Mouse (Mus musculus) cerebellum, adult 9-10 months (tissue): ENCODE data around the gene Nagk.
"Not testable (repeated sequence)": the region's sequence is repeated elsewhere in the genome, so short reads cannot be mapped to it uniquely, and the experiment has no call there.

Experiments used
- DNase-seq: peaks from one replicate; pipeline ENCODE4 v3.0.0; 2022

Gene Nagk

DNA sequence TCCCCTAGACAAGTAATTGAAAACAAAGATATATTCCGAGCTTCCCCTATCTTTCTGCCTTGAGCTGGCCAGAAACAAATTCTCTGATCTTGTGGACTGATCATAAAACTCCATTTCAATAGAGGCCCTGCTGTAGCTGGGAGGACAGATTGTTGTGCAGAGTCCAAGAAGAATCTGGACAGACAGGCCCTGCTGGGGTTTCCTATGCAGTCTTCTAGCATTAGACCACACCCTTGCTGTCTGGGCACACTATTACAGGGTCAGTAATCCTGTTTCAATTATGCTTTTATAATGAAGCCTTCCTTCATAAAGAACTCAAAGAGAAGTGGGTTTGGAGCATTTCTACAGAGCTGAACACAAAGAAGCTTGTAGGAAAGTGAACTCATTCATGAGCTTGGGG is 24.2 kb downstream of the Nagk start:
- DNase-seq: no peak

DNA sequence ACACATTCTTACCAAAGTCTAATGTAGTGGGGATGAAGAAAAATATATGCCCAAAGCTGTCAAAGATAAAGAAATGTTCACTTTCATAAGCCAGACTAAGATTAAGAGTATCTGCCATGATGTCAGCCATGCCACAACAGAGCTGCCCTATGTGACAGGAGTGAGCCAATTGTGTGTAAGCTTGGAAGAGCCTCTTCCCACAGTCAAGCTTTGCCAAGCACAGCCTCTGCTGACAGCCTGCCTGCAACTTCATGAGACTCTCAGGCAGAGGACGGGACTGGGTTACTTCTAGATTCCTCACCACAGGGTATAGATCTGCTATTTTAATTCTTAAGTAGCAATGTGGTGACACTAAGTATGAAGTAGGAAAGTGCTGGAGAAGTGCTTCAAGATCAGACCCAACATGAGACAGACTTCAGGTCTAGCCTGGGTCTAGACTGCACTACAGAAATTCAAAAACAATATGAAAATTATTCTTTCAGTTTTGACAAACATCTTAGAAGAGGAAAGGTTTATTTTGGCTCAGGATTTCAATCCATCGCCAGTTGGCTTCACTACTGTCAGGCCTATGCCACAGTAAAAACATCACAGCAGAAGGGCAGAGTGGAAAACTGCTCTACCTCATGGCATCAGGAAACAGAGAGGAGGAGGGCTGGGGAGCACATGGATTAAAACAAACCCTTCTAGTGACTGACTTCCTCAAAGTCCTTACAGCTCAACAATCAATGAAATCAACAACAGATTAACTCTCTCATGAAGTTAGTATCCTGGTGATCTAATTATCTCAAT is 26.1 kb downstream of the Nagk start:
- DNase-seq: no peak

DNA sequence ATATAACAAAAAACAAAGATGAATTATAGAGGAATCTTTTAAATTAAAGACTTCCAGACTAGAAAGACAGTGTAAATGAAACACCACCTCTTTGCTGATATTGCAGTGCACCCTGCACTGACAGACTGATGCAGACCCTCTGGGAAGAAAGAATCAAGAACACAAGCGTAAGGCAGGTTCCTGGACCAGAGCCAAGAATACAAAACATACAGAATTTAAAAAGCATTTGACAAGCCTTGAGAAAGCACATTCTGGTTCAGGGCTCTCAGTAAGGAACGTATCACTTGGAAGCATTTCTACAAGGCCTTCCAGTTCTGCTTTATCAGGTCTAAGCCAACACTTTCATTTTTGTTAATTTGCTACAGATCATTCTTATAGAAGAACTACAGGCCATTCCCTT is 27.1 kb downstream of the Nagk start:
- no peak for DNase-seq

DNA sequence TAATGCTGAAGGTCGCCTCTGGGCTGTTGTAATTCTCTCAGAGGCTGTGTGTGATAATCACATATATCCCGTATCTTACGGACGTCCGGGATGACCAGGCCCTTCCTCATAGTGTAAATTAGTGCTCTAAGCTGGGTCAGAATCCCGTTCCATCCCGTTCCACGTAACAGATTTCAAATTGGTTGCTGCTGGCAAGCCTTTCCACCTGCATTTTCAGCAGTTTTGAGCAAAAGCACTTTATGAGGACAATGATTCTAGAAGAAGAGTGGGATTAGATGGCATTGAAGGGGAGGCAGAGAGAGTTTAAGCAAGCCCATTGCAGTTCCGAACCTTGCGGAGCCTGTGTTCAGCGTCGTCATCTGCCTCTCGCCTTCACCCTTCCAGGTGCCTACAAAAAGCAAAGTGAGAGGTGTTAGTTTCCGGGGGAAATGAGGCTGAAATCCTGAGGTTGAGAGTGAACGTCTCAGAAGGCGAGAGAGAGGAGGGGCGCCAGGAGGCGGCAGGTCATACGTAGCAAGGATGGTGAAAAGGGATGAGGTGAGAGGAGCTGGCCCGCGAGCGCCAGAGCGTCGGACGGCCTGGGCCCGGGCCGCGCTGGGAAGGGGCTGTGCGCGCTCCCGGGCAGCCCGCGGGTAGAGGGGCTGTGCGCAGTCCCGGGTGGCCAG is 36.3 kb downstream of the Nagk start:
- peak; percentile 65 for DNase-seq

DNA sequence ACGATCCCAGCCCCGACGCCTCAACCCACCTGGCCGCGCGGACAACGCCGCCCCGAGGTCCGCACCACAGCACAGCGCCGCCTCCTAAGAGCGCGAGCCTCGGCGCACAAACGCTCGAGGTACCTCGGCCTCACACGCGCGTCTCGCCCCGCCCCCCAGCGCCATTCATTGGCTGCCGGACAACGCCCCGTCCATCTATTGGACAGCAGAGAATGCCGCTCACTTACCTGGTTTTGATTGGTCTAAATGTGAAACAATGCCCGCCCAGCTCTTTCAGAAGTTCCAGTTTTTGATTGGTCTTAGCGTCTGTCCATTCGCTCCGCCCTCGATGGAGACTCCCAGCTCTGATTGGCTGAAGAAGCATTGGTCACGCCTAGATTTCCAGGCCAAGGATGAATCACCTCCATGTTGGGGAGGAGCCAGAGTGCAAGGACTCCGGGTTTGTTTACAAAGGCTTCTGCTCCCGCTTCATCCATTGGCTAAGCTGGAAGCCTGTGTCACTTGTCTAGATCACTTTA is 36.9 kb downstream of the Nagk start, which contains the start of gene Paip2b:
TSS of gene Paip2b (minus strand) at position 136 of the 518 bp plus-strand sequence.
- peak; percentile 100 for DNase-seq

DNA sequence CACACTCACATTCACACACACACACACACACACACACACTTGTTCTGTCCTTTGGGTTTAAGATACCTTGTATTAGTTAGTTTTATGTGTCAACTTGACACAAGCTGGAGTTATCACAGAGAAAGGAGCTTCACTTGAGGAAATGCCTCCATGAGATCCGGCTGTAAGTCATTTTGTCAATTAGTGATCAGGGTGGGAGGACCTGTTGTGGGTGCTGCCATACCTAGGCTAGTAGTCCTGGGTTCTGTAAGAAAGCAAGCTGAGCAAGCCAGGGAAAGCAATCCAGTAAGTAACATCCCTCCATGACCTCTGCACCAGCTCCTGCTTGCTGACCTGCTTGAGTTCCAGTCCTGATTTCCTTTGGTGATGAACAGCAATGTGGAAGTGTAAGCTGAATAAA is 37.6 kb downstream of the Nagk start:
- DNase-seq: not testable (repeated sequence)

DNA sequence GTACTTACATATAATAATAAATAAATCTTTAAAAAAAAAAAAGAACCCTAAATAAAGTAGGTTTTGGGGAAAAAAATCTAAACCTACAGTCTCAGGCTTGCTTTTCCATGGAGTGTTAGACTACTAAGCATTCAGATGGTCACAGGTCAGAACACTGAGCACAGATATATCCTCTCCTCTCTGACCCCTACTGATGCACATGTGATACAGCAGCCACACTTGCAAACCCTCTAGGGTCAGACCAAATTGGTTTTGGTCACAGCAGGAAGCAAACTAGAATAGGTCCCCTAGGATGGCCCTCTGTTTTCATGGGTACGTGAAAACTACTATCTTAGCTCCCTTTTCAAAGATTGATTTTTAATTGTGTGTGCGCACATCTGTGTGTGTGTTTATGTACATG is 42.0 kb downstream of the Nagk start:
- DNase-seq: no peak

DNA sequence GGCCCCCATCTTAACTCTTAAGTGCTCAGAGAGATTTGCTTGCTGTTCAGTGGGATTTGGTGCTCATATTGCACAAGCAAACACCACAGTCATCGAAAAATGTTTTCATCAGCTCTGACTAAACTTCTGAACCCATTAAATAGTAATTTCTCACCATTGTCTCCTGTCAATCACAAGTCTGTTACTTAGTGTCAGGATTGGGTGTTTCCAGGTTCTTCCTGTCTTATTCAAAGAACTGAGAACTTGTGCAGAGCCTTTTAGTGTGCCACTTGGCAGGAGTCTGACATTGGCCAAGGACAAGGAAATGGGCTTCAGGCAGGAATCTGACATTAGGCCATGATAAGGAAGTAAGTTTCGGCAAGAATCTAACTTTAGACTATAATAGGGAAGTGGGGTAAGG is 43.3 kb downstream of the Nagk start:
- DNase-seq: no peak

DNA sequence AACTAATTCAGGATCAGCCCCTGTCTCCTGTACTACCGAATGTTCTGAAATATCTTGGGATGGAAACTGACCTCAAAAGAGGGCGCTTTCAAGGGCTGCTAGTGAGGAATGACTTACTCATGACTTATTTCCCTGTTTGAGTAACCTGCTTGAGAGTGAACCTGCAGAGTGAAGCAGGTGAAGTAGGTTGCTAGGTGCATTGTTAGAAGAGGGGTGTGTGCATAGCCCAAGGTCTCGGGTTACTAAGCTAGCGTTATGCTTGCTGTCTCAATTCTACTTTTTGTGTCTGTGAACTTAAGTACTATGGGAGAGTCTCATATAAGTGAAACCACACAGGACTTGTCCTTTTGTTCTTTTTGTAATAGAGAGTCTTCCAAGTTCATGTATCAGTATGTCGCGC is 45.3 kb downstream of the Nagk start:
- no peak for DNase-seq

DNA sequence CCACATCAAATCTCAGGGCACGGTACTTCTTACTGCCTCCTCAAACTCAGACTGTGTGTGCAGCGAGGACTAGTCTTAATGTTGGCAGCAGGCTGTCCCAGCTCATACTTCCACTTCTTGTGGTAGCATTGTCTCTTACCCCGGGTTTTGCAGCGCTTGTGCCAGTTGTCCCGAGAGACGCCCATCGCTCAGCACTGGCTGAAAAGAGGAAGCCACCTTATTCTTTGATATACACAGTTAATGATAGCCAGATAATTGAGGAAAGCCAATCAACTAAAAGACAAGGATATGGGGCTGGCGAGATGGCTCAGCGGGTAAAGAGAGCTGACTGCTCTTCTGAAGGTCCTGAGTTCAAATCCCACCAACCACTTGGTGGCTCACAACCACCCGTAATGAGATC is 50.1 kb downstream of the Nagk start:
- no peak for DNase-seq

DNA sequence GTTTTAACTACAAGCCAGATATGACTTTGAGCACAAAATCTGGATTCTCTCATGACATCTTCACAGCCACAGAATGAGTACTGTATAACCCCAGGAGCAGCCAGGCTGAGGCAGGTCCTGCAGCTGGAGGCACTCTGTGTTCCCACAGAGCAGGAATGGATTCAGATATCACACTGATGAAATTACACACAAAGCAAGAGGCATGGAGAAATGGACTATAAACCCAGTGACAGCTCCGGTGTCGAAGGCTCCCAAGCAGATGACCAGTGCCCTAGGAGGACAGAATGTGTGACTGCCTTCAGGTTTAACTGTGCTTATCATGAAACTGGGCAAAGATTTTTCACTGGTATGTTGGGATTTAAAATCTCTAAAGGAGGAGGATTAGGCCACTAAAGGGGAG is 51.4 kb downstream of the Nagk start:
- no peak for DNase-seq

DNA sequence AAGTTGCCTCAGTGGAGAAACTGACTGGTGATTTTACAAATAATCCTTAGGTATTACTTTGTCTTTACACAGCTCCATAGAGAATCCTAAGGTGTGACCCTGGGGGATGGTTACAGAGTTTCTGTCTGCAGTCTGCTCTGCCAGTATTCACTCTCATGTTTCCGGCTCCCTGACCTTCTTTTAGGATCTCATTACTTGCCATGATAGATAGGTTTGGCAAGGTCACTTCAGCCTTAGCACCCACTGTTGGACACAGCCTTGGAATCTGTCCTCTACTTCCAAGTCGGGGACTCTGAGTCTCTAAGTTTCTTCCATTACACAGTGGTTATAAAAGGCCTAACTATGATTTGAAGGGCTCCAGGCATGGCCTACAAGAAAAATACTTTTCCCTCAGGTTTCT is 54.7 kb downstream of the Nagk start:
- no peak for DNase-seq
